Mouse (Mus musculus) spleen, adult 2 months (tissue): ENCODE measurements around the gene Pa2g4.
"Not testable (repeated sequence)": the region's sequence is repeated elsewhere in the genome, so short reads cannot be mapped to it uniquely, and the experiment has no call there.

Experiments
- CTCF ChIP-seq: fragments of 200-500 bp; IDR thresholded peaks from 2 replicates; pipeline ENCODE4 v1.5.1; 2011; ENCODE audit warnings: mild to moderate bottlenecking, inconsistent platforms; ENCODE audit not compliant: insufficient read depth, insufficient read length, insufficient replicate concordance; ENCODE audit errors: extremely low read depth
- POLR2A ChIP-seq: fragments of 200-500 bp; IDR thresholded peaks from 2 replicates; pipeline ENCODE4 v1.6.1; 2011; ENCODE audit warnings: low read depth, low read length, inconsistent platforms

DNA sequence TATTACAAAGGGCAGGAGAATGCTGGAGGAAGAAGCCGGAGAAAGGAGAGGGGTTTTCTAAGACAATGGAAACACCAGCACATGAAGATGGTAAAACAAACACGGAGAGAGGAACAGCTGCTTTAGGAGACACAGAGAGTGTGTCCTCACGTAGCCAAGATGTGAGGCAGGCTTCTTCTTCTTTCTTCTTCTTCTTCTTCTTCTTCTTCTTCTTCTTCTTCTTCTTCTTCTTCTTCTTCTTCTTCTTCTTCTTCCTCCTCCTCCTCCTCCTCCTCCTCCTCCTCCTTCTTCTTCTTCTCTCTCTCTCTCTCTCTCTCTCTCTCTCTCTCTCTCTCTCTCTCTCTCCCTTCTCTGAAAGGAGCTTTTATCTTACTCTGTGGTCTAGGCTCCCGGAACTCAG is 48.0 kb upstream of the Pa2g4 start:
- TF ChIP-seq CTCF, POLR2A: not testable (repeated sequence)
